Mouse (Mus musculus): ENCODE data around the gene Cxcl13. TPM values are rescaled to one million over a fixed set of nuclear protein-coding genes. Genes with fewer than 3 reads are reported as not detected.
"Not testable (repeated sequence)": the region's sequence is repeated elsewhere in the genome, so short reads cannot be mapped to it uniquely, and the experiment has no call there.

Gene Cxcl13
- polyA plus RNA-seq (2017; shearing (Covaris generic)), result 1 to 10 TPM in 1 of 3 experiments, under 1 TPM in 2; 0.63 to 1.4 (median 0.88) TPM

- ATAC-seq, result no peak
Observed at GRCm38 (mm10) chr5:95956651-95957050, at the start of gene Cxcl13. Gene Cxcl13 (plus strand): TSS chr5:95956951.

GRCm38 (mm10) chr5:95911006-95911405 is 45.7 kb upstream of the Cxcl13 start:
- no peak for ATAC-seq

GRCm38 (mm10) chr5:95918491-95918890 is 38.3 kb upstream of the Cxcl13 start:
- no peak for ATAC-seq

- no peak for ATAC-seq
Observed at GRCm38 (mm10) chr5:95924023-95924422, 32.7 kb upstream of the Cxcl13 start.

- ATAC-seq, result no peak
Observed at GRCm38 (mm10) chr5:95925204-95925930, 31.4 kb upstream of the Cxcl13 start.

GRCm38 (mm10) chr5:95925931-95926263 is 30.9 kb upstream of the Cxcl13 start:
- no peak for ATAC-seq

- ATAC-seq, result no peak
Observed at GRCm38 (mm10) chr5:95935035-95935434, 21.7 kb upstream of the Cxcl13 start.

GRCm38 (mm10) chr5:95936068-95936467 is 20.7 kb upstream of the Cxcl13 start:
- ATAC-seq, result no peak

- no peak for ATAC-seq
Observed at GRCm38 (mm10) chr5:95937129-95937528, 19.6 kb upstream of the Cxcl13 start.

GRCm38 (mm10) chr5:95938044-95938625 is 18.6 kb upstream of the Cxcl13 start:
- ATAC-seq, result no peak

GRCm38 (mm10) chr5:95940682-95941221 is 16.0 kb upstream of the Cxcl13 start:
- no peak for ATAC-seq

GRCm38 (mm10) chr5:95941562-95941961 is 15.2 kb upstream of the Cxcl13 start:
- no peak for ATAC-seq

- ATAC-seq, result no peak
Observed at GRCm38 (mm10) chr5:95945120-95945519, 11.6 kb upstream of the Cxcl13 start.

GRCm38 (mm10) chr5:95946344-95946743 is 10.4 kb upstream of the Cxcl13 start:
- ATAC-seq, result no peak

GRCm38 (mm10) chr5:95948641-95949040 is 8.1 kb upstream of the Cxcl13 start:
- no peak for ATAC-seq

- ATAC-seq, result no peak
Observed at GRCm38 (mm10) chr5:95949946-95950701, 6.6 kb upstream of the Cxcl13 start.

- ATAC-seq, result no peak
Observed at GRCm38 (mm10) chr5:95964940-95965339, 8.2 kb downstream of the Cxcl13 start.

- ATAC-seq, result no peak
Observed at GRCm38 (mm10) chr5:95966621-95967020, 9.9 kb downstream of the Cxcl13 start.

GRCm38 (mm10) chr5:95970845-95971244 is 14.1 kb downstream of the Cxcl13 start:
- ATAC-seq, result no peak

GRCm38 (mm10) chr5:95972208-95972607 is 15.5 kb downstream of the Cxcl13 start:
- ATAC-seq, result no peak

GRCm38 (mm10) chr5:95973806-95974205 is 17.1 kb downstream of the Cxcl13 start:
- not testable (repeated sequence) for ATAC-seq

- no peak for ATAC-seq
Observed at GRCm38 (mm10) chr5:95976299-95976698, 19.5 kb downstream of the Cxcl13 start.

- ATAC-seq, result no peak
Observed at GRCm38 (mm10) chr5:95983797-95984486, 27.2 kb downstream of the Cxcl13 start.

Data from inflammation-experienced regulatory T-cells, adult 6 months (primary cell).